Mouse (Mus musculus) liver, embryonic 14.5 days (tissue): ENCODE data around the gene Auts2.

Experiments used
- CTCF ChIP-seq: IDR thresholded peaks from 2 replicates; pipeline ENCODE4 v1.5.1; 2016; ENCODE audit warnings: antibody characterized with exemption, low read depth, control low read depth
- EP300 ChIP-seq: IDR thresholded peaks from 2 replicates; pipeline ENCODE4 v1.6.1; 2016; ENCODE audit warnings: antibody characterized with exemption, low read depth

DNA sequence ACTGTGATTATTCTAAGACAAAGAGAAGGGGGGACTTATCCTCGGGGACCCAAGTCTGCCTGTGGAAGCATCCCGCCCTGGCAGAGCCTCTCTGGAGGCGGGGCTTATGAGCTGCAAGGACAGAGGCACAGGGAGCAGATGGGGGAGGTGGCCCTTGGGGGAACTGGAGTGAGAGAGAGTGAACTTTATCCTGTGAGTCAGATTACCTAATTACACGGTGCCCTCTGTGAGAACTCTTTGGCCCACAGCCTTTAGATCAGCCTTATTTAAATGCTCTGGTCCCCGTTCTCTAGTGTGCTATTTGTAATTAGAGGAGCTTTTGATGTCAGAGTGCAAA is 809.9 kb downstream of the Auts2 start:
- TF ChIP-seq CTCF, result no peak
- TF ChIP-seq EP300, result no peak
